Mouse (Mus musculus): ENCODE data around the gene Gsto1. TPM values are rescaled to one million over a fixed set of nuclear protein-coding genes. Genes with fewer than 3 reads are reported as not detected.

The Gsto1 gene
- total and polyA plus RNA-seq, 3 experiments: 143 to 461 (median 190) TPM

GRCm38 (mm10) chr19:47836701-47837526, 17.9 kb upstream of the Gsto1 start:
- Histone ChIP-seq H3K27ac (ENCODE audit: control insufficient read depth, low read depth, low read length) (no peak overlapping the region), H3K27me3 (ENCODE audit: control insufficient read depth in 1 of 2, insufficient read depth in 2 of 2, low read length in 2 of 2) (no peaks in the 10 kb centered on the region), H3K4me1 (ENCODE audit: control insufficient read depth in 1 of 2, insufficient read depth in 2 of 2, low read length in 2 of 2) (no peaks in the 10 kb centered on the region), H3K36me3 (ENCODE audit: control insufficient read depth in 1 of 2, insufficient read depth in 2 of 2, low read length in 2 of 2) (no peaks in the 10 kb centered on the region), H3K9me3 (replicated peaks; ENCODE audit: insufficient read depth, low read length) (no peaks in the 10 kb centered on the region), H3K9ac (ENCODE audit: control insufficient read depth, low read depth, low read length, poor library complexity, severe bottlenecking) (no peak overlapping the region), H3K4me3 (ENCODE audit: control insufficient read depth in 1 of 2, insufficient read depth in 1 of 2, low read depth in 2 of 2, low read length in 2 of 2) (no peak overlapping the region), H3K79me2 (ENCODE audit: control insufficient read depth, insufficient read depth, low read length, poor library complexity) (no peaks in the 10 kb centered on the region)
- DNase-seq (ENCODE audit: low read depth, low spot score): no peak
- no peak for TF ChIP-seq EP300 (IDR thresholded peaks at IDR 0.05; ENCODE audit: low read depth in 1 of 2, low read length in 2 of 2)
- no peak for TF ChIP-seq BHLHE40 (IDR thresholded peaks at IDR 0.05; ENCODE audit: borderline replicate concordance, low read depth, low read length)
- TF ChIP-seq MAZ (IDR thresholded peaks at IDR 0.05; ENCODE audit: low read depth, low read length): no peak
- TF ChIP-seq USF2 (IDR thresholded peaks at IDR 0.05; ENCODE audit: borderline replicate concordance in 1 of 2, insufficient read depth in 1 of 2, low read depth in 1 of 2, low read length in 2 of 2): no peak
- TF ChIP-seq GABPA (IDR thresholded peaks at IDR 0.05; ENCODE audit: low read depth, low read length): no peak
- no peak for TF ChIP-seq ZC3H11A (IDR thresholded peaks at IDR 0.05; ENCODE audit: low read depth, low read length)
- TF ChIP-seq MEF2A (IDR thresholded peaks at IDR 0.05; ENCODE audit: extremely low read depth, insufficient replicate concordance, low read depth, low read length, poor library complexity, severe bottlenecking): no peak
- no peak for TF ChIP-seq JUND (IDR thresholded peaks at IDR 0.05; ENCODE audit: low read depth, low read length)
- TF ChIP-seq GATA1 (IDR thresholded peaks at IDR 0.05; ENCODE audit: low read depth, low read length): no peak
- no peak for TF ChIP-seq POLR2A (IDR thresholded peaks at IDR 0.05; ENCODE audit: control insufficient read depth in 1 of 2, insufficient read depth in 1 of 2, low read depth in 1 of 2, low read length in 2 of 2, poor library complexity in 1 of 2)
- no peak for TF ChIP-seq HCFC1 (IDR thresholded peaks at IDR 0.05; ENCODE audit: low read depth, low read length)
- TF ChIP-seq ZNF384 (IDR thresholded peaks at IDR 0.05; ENCODE audit: low read depth, low read length): no peak
- no peak for TF ChIP-seq RAD21 (IDR thresholded peaks at IDR 0.05; ENCODE audit: low read depth, low read length)
- TF ChIP-seq POLR2AphosphoS5 (IDR thresholded peaks at IDR 0.05; ENCODE audit: borderline replicate concordance, low read depth, low read length): no peak
- TF ChIP-seq MAFK (IDR thresholded peaks at IDR 0.05; ENCODE audit: borderline replicate concordance, low read depth, low read length): no peak
- no peak for TF ChIP-seq E2F4 (IDR thresholded peaks at IDR 0.05; ENCODE audit: borderline replicate concordance, low read depth, low read length)
- no peak for TF ChIP-seq MXI1 (IDR thresholded peaks at IDR 0.05; ENCODE audit: low read depth, low read length)
- no peak for TF ChIP-seq ZMIZ1 (IDR thresholded peaks at IDR 0.05; ENCODE audit: low read depth, low read length)
- no peak for TF ChIP-seq NELFE (IDR thresholded peaks at IDR 0.05; ENCODE audit: low read depth, low read length)
- no peak for TF ChIP-seq SMC3 (IDR thresholded peaks at IDR 0.05; ENCODE audit: low read depth, low read length)
